Mouse (Mus musculus): ENCODE data around the gene Zfp26.
A peak's percentile ranks its signal among the peaks of the same experiment; 100 is the strongest.

Gene Zfp26

GRCm38 (mm10) chr9:20459377-20460317 is at the start of gene Zfp26:
TSS of gene Zfp26 (minus strand) at chr9:20460162.
- peak; percentile 81 for DNase-seq

DNA sequence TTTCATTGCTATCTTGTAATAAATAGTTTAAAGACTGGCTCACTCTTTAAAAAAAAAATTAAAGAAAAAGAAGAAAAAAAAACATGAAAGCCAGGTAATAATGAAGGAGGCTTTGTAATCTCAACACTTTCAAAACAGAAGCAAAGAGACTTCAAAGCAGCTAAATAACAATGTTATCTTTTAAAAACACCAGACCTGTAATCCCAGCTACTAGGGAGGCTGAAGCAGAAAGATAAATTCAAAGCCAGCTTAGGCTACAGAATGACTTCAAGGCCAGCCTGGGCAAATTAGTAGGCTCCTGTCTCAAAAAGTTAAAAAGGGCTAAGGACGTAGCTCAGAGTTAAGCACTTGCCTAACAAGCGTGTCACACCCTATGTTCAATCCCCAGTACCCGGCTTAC is 49.7 kb upstream of the Zfp26 start:
- no peak for DNase-seq

DNA sequence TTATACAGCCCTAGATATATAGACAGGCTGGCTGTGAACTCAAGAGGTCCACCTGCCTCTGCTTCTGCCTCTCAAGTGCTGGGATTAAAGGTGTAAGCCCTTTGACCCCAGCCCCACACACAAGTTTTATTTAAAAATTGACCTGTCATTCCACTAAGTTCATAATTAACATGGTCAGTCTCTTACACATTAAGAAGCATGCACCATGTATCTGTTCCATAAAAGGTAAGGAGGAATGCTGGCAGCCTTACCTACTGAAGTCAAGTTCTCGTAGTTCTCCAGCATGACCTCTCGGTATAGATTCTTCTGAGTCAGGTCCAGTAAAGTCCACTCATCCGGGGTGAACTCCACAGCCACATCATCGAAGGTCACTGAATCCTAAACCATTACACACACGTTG is 44.8 kb upstream of the Zfp26 start:
- no peak for DNase-seq

DNA sequence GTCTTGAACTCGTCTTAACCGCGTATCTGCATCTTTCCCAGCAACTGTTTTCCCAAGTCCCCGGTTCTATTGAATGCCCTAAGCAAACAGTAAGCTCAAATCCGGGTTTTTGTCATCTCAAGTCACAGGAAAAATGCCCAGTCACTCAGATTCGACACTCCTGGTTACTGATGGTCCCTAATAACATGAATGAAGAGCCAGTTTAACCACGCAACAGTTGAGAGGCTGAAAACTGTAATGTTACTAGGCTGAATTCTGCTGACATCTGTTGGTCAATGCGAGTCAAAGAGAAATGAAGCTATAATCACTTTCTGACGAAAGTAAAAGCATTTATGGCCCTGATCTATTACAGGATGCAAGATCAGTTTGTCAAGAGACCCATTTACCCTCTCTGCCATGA is 33.3 kb upstream of the Zfp26 start:
- DNase-seq, result no peak

DNA sequence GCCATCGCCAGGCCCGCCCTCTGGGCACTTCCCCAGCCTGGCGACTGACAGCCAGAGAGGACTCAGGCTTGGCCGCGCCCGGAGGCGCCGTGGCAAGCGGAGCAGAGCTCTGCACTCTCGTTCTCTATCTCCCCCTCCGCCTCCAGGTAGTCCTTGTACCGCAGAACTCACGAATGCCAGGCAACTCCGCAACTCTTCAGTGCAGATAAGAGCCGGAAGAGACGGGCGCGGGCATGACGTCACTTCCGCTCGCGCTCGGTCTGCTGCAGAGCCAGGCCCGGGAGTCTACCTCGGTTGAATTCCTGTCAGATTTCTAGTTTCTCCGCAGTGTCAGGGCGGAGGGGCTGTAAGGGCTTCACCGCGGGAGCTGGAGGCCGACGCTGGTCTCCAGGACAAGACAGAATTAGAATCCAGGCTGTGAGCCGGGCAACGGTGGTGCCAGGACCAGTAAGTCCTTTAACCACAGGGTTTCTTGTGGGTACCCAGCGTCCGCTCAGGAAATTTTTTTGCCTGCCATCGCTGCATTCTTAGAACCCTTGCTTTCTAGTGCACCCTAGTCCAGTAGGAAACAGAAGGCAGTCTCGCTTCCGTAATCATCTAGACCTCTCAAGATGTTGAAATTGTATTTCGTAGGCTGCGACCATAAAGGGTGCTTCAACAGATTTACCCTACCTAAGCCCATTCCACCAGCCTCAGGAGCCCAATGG is 32.7 kb upstream of the Zfp26 start, which contains the start of gene Zfp426:
Gene Zfp426, minus strand, starts transcription at position 220 of the 707 bp plus-strand sequence.
- DNase-seq, result peak; percentile 87

GRCm38 (mm10) chr9:20491858-20492526 is 32.0 kb upstream of the Zfp26 start:
- DNase-seq, result no peak

- DNase-seq, result no peak
Measured at GRCm38 (mm10) chr9:20489536-20489935, 29.6 kb upstream of the Zfp26 start.

DNA sequence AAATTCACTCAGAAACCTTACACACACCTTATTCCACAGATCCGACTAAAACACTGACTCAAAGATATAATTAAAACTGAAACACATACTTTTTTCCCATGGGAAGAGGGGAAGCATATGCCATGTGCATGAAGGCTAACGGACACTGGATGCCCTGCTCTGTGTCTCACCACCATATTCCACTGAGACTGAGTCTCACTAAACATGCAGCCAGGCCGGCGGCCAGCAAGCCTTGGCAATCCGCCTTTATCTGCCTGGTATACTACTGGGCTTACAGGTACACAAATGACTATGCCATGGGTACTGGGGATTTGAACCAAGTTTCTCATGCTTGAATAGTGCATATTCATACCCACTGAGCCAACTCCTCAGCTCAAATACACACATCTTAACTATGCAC is 19.4 kb upstream of the Zfp26 start:
- no peak for DNase-seq

DNA sequence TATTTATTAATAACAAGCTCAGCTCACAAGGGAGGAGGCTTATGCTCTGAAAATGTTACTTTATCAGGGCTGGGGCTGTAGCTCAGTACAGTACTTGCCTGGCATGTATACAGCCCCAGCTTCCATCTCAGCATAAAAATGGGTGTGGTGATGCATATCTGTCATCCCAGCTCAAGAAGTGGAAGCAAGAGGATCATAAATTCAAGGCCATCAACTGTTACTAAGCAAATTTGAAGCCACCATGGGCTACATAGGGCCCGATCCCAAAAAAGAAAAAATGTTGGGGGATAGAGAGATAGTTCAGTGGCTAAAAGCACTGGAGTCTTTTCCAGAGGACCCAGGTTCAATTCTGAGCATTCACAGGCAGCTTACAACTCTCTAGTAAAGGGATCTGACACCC is 16.7 kb upstream of the Zfp26 start:
- no peak for DNase-seq

DNA sequence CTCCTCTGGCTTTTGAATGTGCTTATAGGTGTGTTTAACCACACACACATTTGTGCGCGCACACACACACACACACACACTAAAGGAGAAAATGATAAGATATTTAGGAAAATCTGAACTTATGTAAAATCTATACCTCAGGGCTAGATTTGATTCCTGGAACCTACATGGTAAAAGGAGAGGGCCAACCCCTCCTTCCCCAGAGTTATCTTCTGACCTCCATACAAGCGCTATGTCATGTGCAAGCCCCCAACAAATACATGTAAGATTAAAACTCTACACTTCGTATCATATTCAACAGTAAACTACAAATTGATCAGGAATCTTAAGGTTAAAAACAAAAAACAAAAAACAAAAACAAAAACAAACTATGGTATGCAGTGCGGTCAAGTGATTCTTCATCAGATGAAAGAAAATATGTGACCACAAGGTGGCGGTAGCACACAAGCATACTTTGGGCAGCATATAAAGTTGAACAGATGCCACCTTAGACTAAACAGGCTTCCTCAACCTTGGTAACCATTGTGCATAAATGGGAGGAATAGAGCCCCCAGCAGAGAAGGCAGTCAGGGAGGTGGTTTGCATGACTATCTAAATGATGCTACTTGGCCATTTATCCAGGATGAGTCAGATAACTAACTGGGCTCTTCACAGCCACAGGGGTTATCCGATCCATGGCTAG is 6.9 kb upstream of the Zfp26 start:
- DNase-seq, result peak; percentile 65

GRCm38 (mm10) chr9:20453647-20454046 is 6.3 kb downstream of the Zfp26 start:
- no peak for DNase-seq

- DNase-seq, result no peak
Measured at GRCm38 (mm10) chr9:20451493-20451892, 8.5 kb downstream of the Zfp26 start.

DNA sequence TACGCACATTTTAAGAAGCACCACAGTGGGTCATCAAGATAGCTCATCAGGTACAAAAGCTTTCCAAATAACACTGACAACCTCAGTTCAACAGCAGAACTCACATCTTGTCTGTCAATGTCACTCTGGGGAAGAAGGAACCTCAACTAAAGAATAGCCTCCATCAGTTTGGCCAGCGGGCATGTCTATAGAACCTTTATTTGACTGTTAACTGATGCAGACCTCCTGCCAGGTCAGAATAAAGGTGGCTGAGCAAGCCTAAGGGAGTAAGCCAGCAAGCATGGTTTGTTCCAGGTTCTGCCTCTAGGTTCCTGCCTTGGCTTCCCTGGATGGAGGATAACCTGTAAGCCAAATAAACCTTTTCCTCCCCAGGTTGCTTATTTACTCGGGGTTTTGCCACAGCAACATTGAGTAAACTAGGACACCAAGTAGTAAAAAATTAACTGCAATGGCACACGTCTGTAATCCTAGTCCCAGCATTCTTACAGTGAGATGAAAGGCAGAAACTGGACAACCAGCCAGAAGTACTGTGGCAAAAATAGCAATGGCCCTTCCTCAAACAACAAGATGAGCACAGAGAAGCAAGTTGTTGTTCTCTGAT is 16.7 kb downstream of the Zfp26 start:
- DNase-seq, result no peak

- DNase-seq, result no peak
Measured at GRCm38 (mm10) chr9:20430004-20430403, 30.0 kb downstream of the Zfp26 start.

- no peak for DNase-seq
Measured at GRCm38 (mm10) chr9:20411460-20411859, 48.5 kb downstream of the Zfp26 start.

GRCm38 (mm10) chr9:20409319-20409718 is 50.6 kb downstream of the Zfp26 start:
- no peak for DNase-seq

- no peak for DNase-seq
Measured at GRCm38 (mm10) chr9:20385343-20385703, 74.6 kb downstream of the Zfp26 start.

DNA sequence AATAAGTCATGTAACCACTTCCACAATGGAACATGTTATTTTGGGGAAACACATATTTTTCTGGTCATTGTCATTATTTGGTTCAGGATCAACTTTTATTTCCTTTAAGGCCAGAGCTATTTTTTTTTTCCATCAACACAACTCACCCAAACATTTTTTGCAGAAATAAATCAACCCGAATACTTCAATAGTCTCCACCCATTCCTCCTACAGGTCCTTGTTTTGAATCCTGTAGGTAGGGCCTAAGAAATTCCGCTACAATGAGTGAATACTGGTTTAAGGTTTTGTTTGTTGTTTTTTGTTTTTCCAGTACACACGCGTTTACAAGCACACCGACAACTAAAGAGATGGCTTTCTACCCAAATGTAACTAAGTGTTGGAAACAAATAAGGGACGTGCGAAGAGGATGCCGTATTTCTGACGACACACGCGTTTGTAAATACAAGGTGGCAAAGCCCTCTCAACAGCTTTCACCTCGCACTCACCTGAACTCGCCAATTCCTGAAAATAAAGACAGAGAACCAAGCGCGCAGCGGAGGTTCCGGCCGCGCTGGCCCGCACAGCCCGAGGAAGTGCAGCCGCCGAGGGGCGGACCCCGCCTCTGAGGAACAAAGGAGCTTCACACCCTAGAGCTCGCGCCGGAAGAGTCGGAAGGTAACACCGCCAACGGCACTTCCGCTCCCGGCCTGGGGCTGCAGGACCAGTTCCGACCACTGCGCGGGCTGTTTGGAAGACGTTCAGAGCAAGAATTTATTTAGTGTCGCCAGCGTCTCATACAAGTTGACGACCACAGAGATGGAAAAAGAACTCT is 75.2 kb downstream of the Zfp26 start, which contains the start of gene Zfp560:
Gene Zfp560, minus strand, starts transcription at position 646 of the 811 bp plus-strand sequence.
- peak; percentile 93 for DNase-seq

DNA sequence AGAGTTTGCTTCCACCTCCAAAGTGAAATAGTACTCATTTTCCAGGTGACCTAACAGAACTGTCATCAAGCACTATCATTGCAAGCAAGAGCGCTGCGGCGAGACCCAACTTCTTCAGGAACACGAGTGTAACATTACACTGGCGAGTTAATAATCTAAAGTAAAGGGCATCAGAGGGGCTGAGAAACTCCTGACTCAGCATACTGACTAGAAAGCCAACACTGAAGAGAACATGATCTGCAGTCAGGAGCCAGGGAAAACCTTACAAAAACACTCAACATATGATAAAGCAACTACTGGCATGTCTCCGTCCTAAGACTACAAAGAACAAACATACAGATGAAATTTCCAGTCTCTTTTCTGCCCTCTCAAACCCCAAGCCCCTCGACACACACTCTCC is 76.3 kb downstream of the Zfp26 start:
- no peak for DNase-seq
